Mouse (Mus musculus): ENCODE measurements at regions not wholly inside any gene's neighbourhood (a gene's known extent, or its start where the extent isn't known, plus 50 kb on each side); places are given as distances from the start of the nearest gene placed in this dataset.
A peak's percentile ranks its signal among the peaks of the same experiment; 100 is the strongest.

DNA sequence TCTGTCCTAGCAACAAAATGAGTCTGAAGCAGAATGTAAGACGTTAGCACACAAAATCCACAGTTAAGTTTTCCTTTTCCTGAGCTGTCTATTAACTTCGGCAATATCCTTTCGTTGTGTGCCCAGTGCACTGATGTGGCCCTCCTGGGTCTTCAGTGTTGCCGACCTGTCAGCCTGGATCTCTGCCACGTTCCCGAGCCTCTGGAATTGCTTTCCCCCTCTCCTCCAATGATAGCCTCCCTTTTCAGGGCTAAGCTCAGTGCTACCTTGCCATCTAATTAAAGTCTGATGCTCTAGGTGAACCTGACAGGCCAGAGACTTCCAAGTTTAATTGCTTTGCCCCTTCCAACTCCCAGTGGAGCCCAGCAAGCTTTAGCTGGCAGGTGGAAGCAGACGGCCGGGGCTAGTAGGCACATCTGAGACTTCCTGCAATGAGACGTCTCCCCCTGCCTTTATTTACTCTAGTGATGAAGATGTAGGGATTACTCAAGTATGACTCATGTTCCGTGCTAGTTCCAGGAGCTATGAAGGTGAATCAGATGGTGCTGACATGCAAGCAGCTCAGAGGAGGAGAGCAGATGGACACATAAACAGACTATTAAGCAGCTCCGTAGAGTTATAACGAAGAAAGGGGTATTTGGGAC, 894.3 kb upstream of the Car8 start:
- DNase-seq (ENCODE audit: low spot score in 2 of 2) = peak in 1 of 2 experiments; percentile 9

DNA sequence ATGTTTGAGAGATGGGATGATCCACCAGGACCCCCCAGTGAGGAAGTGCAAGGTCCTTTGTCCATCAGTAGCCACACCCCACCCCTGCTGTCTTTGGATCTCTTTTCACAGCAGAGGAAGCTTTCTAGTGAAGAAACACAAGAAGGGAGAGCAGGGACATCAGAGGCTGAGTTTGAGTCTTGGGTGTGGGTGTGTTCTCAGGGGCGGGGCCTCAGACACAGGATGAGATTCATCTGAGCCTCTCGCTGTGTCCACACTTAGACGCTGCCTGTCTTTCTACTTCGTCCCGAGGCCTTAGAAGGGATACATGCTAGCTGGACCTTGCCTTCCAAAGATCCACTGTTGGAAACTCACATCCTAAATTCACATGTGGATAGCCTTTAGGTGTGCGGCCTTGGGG, 893.5 kb upstream of the Car8 start:
- peak; percentile 3 to 8 for DNase-seq (ENCODE audit: low spot score in 2 of 2)

DNA sequence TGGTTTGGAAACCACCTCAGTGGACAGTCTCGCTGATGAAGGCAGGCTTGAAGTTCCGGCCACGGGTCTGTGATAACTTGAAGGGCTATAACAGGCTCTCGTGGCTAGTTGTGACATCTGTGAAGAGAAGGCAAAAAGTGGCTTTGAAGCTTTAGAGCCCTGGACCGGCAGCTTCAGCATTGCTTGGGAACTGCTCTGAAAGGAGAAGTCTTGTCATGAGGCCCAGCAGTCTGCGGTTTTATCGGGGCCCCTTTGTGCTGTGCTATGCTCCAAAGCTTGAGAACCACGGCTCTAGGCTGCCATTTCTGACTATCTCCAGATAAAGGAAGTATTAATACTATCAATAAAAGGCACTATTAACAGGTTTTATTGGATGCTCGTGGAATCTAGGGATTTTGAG, 892.8 kb upstream of the Car8 start:
- DNase-seq (ENCODE audit: low spot score in 2 of 2) = peak; percentile 4 to 8

DNA sequence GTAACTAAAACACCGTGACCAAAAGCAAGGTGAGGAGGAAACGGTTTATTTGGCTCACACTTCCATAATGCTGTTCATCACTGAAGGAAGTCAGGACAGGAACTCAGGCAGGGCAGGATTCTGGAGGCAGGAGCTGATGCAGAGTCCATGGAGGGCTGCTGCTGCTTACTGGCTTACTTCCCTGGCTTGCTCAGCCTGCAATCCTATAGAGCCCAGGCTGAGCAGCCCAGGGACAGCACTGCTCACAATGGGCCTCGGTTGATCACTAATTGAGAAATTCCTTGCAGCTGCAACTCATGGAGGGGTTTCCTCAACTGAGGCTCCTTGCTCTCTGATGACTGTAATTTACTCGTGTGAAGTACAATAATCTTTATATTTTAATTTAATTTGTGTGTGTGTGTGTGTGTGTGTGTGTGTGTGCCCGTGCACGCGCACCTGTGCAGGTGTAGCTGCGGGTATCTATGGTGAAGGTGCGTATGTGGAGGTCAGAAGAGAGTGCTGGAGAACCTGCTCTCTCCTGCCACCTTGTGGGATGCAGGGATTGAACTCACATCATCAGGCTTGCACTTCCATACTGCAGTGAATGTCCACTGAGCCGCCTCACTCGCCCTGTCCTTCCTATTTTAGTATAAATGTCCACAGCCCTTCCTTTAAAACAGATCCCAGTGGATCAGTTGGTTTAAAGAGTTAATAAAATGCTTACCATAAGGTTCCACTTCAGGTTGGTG, 886.6 kb upstream of the Car8 start:
- peak in 1 of 2 experiments; percentile 51 for DNase-seq (ENCODE audit: low spot score in 2 of 2)

DNA sequence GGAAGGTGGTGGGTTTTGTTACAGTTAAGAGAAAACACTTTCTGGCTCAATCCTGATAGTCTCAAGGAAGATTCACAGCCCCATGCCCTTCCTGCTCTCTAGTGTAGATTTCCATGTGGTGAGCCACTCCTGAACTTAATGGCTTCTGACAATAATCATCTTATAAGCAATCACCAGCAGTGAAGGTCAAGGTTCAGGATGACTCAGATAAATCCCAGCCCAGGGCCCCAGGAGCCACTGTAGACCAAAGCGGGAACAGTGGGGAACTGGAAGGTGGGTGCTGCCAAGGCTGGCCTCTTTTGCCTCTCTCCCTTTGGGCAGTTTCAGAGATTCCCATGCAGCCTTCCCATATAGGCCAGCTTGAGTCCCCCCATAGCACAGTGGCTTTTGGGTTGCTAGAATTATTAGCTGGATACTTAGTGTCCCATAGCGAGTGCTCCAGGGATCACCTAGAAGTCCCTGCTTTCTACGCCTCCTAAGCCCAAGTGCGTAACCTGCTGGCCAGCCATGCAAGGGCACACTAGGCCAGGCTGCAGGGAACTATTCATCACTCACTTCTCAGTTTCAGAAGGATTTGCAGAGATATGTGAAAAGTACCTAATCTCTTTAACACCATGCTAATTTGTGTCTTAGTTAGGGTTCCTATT, 885.9 kb upstream of the Car8 start:
- no peak for DNase-seq (ENCODE audit: low spot score in 2 of 2)

DNA sequence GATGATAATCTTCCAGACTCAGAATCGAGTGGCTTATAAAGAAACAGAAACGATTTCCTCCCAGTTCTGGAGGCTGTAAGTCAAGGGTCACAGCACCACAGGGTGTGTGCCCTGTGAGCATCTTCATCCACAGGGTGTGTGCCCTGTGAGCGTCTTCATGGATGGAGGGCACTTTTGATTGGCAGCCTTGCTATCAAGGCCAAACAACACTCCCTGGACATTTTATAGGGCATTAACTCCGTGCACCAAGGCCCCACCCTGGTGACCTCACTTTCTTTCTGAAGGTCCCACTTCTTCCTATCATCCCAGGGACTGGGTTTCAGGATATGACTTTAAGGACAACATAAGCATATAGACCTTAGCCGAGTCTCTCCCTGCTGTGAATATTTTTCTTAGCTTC, 885.3 kb upstream of the Car8 start:
- DNase-seq (ENCODE audit: low spot score in 2 of 2) = no peak

DNA sequence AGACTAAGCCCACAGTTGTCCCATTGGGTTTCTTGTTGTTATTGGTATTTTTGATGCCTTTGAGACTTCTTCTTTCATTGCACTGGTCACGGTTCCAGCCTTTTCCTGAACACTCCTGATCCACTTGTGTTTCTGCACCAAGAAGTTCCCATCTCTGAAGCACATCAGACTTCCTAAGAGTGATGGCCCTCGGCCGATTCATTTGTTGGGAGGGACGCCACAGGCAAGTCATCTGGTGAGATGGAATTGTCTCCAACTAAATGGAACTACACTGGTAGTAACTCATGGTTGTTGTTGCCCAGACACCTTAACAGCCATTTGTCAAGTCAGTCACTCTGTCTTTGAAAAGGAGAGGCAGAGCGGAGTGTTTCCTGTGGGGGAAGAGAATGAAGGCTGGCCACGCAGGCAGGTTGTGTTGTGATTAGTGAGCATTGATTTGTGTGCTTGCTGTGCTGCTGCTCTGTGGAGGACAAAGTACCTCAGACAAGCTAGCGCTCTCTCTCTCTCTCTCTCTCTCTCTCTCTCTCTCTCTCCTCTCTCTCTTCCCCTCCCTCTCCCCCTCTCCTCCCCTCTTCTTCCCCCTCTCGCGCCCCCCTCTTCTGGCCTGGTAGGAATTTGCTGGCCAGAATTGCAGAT, 884.7 kb upstream of the Car8 start:
- no peak for DNase-seq (ENCODE audit: low spot score in 2 of 2)

DNA sequence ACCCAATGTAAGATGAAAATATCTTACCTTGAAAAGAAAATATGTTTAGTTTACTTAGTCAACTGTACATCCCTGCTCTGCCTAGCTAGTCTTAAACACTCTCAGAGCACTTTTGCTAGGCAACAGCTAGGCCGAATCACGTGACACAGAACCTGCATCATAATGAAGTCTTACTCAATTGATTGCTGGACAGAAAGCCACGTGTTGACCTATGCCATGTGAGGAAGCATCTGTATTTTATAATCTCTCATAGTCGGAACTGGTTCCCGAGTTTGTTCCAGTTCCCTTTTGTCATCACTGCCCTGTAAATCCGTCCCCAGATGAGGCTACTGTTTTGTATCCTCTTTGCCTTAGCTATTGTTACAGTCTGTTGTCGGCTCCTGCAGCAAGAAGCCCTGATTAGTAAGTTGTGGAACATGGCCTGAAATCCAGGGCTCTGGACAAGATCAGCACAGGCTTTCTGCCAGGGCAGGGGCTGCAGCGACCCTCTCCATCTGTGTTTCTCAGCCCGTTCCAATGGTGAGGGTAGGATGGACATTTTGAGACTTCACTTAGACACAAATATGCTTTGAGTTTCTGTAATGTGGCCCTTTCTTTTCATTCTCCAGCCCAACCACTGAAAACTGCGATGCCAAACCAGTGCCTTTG, 883.9 kb upstream of the Car8 start:
- no peak for DNase-seq (ENCODE audit: low spot score in 2 of 2)

DNA sequence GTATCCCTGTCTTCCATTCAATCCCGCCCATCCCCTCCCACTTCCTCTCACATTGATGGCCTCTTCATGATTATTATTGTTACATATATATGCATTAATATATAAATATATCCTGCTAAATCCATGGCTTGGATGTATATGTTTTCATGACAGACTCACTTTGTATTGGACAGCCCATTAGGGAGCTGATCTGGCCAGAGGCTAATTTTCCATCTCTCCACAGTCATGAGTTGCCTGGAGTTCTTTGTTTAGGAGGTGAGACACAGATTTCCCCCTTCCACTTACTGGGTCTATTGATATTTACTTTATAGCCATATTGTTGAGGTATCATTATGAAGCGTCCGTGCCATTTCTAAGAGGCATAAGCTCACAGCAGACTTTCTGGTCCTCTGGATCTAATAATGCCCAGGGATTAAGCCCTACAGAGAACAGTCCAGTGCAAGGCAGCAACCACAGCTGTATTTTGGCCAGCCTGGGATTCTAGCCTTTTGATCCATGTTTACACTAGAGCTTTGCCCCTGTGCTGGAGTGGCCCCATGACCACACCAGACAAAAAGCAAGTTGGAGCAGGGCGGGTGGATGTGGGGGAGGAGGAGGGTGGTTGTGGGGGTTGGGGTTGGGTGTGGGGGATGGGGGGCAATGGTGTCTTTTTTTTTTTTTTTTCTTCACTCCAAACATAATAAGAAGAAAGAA, 878.3 kb upstream of the Car8 start:
- DNase-seq (ENCODE audit: low spot score in 2 of 2) = no peak

DNA sequence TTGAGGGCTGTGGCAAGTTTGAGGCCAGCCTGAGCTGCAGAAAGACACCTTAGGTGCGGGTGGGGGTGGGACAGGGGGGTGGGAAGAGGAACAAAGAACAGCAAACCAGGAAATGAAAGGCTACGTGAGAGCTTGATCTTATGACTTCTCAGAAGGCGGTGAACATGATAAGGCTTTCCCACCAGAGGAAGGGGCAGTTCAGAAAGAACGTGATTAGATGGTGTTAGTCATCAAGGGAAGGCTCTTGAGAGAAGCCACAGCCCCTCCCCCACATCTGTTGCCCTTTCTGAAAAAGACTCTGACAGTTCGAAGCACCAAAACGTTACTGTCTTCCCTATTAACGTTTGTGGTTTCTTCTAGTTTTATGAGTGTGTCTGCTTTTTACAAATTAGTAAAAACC, 877.0 kb upstream of the Car8 start:
- no peak for DNase-seq (ENCODE audit: low spot score in 2 of 2)

DNA sequence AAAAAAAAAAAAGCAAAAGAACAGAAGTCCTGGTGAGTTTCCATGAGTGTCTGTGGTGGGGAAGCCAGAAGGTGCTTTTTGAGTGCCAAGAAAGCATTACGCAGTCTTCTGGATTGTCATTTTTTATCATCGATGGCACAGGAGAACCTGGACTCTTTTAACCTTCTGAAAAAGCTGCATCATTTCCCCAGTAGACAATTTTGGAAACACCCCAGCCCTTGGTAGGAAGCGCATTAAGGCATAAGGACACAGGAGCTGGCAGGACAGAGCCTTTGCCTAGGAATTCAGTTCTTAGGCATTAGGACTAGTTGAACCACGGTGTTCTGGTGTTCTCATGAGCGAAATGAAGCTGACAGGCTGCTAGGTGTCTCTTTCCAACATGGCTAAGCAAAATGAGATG, 875.1 kb upstream of the Car8 start:
- no peak for DNase-seq (ENCODE audit: low spot score in 2 of 2)

DNA sequence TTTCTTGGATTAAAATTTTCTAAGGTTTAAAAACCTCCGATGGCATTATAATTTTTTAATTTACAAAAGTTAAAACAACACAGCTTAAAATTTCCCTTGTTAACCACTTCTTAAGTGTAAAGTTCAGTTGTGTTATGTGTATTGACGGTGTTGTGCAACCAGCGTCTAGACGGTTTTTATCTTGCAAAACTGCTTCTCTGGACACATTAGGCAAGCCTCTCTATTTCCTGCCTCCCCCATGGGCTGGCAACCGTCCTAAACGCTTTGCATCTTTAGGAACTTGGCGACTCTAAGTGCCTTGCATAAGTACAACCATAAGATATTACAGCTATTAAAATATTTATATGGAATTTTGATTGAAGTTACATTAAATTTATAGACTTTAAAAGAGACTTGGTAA, 871.5 kb upstream of the Car8 start:
- DNase-seq (ENCODE audit: low spot score in 2 of 2) = no peak

DNA sequence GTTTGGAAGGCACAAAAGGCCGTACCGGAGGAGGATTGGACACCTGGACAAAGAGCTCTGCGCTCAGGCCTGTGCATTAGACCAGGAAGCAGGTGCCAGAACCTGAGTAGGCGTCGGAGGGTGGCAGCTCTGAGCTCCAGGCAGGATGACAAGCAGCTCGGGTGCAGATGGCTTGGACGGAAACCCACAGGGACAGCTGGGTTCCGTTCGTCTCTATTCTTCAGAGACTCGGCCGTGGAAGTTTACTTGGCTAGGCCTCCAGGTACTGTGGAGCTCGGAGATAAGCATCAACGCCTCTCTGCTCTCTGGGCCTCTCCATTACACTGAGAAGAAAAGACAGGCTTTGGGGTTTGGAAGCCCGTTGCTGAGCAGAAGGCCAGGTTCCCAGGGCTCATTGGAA, 868.5 kb upstream of the Car8 start:
- peak; percentile 48 to 56 for DNase-seq (ENCODE audit: low spot score in 2 of 2)

DNA sequence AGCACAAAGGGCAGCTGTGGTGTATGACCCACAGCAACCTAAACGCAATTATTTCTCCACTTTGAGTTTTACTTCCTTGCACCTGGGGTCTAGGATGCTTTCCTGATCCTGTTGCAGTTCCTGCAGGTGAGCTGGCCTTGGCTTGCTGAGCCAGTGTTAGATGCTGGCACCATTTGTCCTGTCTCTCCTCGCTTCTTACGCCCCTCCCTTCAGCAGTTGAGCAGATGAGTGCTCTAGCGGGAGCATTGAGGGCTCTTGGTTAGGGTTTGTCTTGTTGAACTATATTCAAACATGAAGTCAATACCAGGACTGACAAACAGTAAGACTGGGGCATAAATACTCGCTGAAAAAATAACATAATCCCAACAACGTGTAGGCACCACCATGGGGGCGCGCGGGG, 867.9 kb upstream of the Car8 start:
- DNase-seq (ENCODE audit: low spot score in 2 of 2) = no peak

DNA sequence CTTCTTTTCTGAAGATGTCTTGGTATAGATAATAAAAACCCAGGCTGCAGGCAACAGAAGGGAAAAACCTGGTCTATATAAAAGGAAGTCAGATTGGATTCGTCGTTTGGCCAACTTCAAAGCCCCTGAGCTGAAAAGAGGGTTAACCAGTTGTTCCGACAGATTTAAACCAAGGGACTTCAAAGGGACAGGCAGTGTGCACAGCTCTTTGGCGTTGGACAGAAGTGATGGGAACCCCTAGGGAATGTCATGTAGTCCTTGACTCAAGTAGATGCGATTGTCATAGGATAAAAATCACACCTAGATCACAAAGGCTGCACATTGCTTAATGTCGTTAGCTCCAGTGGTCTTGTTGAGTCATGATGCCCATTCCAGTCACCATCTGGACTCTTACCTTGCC, 865.8 kb upstream of the Car8 start:
- DNase-seq (ENCODE audit: low spot score in 2 of 2) = no peak

DNA sequence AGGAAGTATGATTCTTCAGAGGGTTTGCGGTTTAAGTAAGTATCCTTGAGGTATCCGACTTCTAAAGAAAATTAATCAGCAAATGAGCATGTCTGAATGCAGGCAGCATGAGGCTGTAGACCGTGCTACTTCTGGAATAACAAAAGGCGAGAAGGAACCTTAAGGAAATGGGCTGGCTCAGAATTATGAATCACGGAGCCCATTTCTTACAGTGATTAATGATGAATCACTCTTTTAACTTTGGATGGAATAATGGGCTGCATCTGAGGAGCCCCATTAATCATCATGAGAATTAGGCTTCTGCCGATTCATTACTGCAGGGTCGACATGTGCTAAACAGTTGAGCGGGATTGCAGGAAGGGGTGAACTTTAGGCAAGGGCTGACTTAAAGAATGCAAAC, 865.1 kb upstream of the Car8 start:
- no peak for DNase-seq (ENCODE audit: low spot score in 2 of 2)

DNA sequence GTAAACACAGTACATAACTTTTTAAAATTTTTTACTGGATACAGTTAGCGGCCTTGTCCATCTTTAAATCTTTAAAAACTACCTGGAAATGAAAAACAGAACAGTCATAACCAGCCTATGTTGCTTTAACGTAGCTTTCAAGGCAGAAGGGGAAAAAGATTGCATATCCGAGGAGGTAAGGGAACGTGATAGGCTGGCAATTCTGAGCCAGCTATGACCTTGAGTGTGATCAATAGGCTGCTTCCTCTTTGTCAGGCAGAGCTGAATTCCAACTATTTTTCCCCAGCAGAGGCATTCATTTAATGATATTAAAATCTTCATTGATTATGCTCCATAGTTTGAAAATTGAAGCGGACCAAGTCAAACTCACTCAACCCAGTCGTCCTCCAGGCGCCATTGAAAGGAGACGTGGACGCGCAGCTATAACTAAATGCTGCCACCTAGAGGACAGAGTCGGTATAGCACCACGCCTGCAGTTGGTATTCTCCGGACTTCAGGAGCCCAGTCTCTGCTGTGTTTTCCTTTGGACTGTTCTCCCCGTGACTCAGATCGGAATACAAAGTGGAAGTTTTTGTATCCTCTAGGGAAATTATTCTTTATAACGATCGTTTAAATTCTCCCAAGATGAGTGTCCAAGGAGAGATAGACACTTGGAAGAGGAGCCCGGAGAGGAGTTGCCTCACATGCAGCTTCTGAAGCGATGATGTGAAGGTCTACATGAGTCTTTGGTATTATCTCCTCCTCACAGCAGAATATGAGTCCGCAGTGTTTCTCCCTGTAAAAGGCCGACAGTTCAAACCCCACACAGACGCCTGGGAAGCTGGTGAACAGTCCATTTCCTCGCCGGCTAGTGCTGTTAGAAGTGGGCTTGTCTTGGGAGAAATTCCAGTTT, 858.2 kb upstream of the Car8 start:
- peak; percentile 95 to 96 for DNase-seq (ENCODE audit: low spot score in 2 of 2)

DNA sequence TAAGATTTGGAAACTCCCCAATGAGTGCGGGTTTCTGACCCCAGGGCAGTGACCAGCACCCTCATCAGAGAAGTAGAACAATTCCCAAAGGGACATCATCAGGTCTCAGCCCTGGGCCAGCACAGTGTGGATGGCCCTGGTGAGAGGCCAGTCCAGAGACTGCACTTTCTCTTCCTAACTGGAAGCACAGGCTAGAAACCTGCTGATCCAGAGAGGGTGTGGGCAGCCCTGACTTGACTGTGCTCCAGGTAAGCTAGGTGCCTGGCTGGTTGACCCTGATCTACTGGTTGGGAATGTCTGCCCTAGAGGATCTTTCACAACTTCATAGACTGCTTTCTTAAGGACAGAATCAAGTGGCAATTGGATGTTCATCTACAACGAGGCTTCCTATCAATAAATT, 857.4 kb upstream of the Car8 start:
- DNase-seq (ENCODE audit: low spot score in 2 of 2) = no peak

DNA sequence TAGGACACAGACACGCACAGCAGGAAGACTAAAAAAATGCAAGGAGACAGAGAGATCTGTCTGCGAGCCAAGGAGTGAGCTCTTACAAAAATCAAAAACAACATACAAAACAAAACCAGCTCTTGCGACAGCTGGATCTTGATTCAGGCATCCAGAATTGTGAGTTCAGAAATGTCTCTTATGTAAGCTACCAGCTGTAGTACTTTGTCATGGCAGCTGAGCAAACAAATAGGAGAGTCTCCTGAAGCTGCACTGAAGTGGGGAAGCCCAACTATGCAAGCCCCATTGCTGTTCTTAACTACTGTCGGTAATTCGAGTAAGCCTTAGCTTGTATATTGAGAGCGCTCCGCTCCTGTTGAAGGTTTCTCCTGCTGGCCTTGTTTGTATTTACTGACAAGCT, 856.8 kb upstream of the Car8 start:
- no peak for DNase-seq (ENCODE audit: low spot score in 2 of 2)

DNA sequence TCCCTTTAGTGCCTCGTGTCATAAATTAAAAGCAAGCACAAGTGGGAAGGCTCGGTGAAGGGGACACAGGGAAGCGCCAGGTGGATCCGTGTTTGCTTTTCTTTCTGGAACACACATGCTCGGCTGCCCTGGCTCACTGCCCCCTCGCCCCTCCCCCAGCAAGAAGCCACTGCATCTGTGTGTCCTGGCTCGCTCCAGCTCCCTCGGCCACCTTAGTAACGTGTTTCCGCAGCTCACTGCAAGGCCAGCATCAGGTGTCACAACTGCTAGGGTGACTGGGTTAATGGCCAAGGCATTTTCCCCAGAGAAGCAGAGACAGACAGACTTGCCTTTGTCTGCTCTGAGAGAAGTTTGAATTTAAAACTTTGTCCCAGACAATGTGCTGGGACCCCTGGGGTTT, 855.7 kb upstream of the Car8 start:
- no peak for DNase-seq (ENCODE audit: low spot score in 2 of 2)
